Mouse (Mus musculus): ENCODE data around the gene Gm10073. TPM values are rescaled to one million over a fixed set of nuclear protein-coding genes. Genes with fewer than 3 reads are reported as not detected.

Gene Gm10073
- total and polyA plus RNA-seq, 3 experiments: 21.6 to 224 (median 117) TPM

DNA sequence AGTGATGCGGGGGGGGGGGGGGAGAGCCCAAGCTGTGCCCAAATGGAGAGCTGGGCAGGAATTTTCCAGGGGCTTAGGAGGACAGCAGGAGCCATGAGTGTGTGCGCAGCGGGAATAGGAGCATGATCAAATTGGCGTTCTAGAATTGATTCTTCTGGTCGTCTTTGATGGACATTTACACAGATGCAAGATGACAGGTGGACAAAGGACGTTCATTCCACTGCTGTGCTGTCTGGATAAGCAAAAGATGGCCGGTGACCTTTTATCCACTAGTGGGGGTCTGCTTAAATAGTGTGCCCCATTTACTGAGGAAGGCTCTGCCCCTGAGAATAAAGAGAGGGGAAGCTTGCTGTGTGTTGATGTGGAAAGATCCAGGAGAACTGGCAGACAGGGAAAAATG lies 4.3 kb downstream of the Gm10073 start:
- dilution Hi-C loops (cut with MboI; ENCODE audit: extremely low pct_ligation_motif_present, extremely low pct_unique_long_range_greater_than_20kb, low sequenced_read_pairs) (no loop called here), in situ Hi-C loops (cut with MboI; ENCODE audit: low pct_ligation_motif_present, low pct_unique_long_range_greater_than_20kb, low sequenced_read_pairs) (no loop called here)
- no peak for DNase-seq (ENCODE audit: extremely low read depth)
- Histone ChIP-seq H3K79me2 (replicated peaks; ENCODE audit: control insufficient read depth, extremely low read depth, insufficient read depth, poor library complexity, severe bottlenecking) (no peaks in the 10 kb centered on the region), H3K36me3 (replicated peaks in 1 of 2; ENCODE audit: control insufficient read depth in 1 of 2, insufficient read depth in 1 of 2, low read length in 1 of 2) (no peaks in the 10 kb centered on the region), H3K27ac (ENCODE audit: insufficient read depth, low read depth) (no peak overlapping the region), H3K4me2 (ENCODE audit: insufficient read depth, low read depth, poor library complexity, severe bottlenecking) (no peak overlapping the region), H3K4me1 (ENCODE audit: control insufficient read depth in 1 of 2, insufficient read depth in 2 of 2) (peaks cover 4 to 21% of the 10 kb centered on the region in 2 experiments; a peak in 2 of 4 replicates), H3K9ac (ENCODE audit: insufficient read depth, low read depth) (no peak overlapping the region), H3K27me3 (replicated peaks) (peaks cover 1% of the 10 kb centered on the region), H3K4me3 (replicated peaks in 1 of 3; ENCODE audit: low read depth in 2 of 3, low read length in 2 of 3, poor library complexity in 1 of 3) (no peak overlapping the region), H3K9me3 (replicated peaks; ENCODE audit: low read length) (no peaks in the 10 kb centered on the region)
- TF ChIP-seq POLR2AphosphoS2 (IDR thresholded peaks at IDR 0.05; ENCODE audit: low read depth, low read length): no peak
- TF ChIP-seq MAX (IDR thresholded peaks at IDR 0.05; ENCODE audit: low read length): no peak
- TF ChIP-seq CTCF (conservative IDR thresholded peaks at IDR 0.05 in 1 of 2, IDR thresholded peaks at IDR 0.05 in 1 of 2; ENCODE audit: low read depth in 2 of 2, low read length in 2 of 2): no peak
- no peak for TF ChIP-seq MAFK (IDR thresholded peaks at IDR 0.05; ENCODE audit: insufficient replicate concordance, low read length)
- TF ChIP-seq SMC3 (IDR thresholded peaks at IDR 0.05; ENCODE audit: low read depth, low read length): no peak
- no peak for TF ChIP-seq MAZ (IDR thresholded peaks at IDR 0.05; ENCODE audit: low read depth, low read length)
- no peak for TF ChIP-seq RCOR1 (conservative IDR thresholded peaks at IDR 0.05; ENCODE audit: low read depth, low read length)
- no peak for TF ChIP-seq ELF1 (IDR thresholded peaks at IDR 0.05; ENCODE audit: low read depth, low read length)

DNA sequence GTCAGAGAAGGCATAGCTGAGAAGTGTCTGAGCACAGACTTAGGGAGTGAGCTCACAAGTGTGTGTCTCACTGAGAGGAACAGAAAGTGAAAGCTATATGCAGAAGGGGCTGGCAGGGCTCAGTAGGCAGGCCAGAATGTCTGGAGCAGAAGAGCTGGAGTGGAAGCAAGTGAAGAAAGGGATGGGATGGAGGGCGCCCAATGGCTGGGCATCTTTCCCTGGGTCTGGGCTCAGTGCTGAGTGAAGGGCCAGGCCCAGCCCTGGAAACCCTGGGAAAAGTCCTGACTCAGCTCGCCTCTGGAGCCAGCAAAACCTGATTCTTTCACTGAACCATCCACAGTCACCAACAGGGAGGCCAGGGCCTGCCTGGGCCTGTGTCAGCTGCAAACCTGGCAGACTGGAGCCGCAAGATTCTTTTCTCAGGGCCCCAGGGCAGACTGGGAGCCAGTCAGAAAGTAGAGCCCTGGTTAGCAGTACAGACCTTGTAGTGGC lies 9.5 kb downstream of the Gm10073 start:
- peaks cover 13 to 55% of the 10 kb centered on the region in 2 experiments for H3K4me1 ChIP-seq (ENCODE audit: control insufficient read depth in 1 of 2, insufficient read depth in 2 of 2)
- no peaks in the 10 kb centered on the region for H3K36me3 ChIP-seq (replicated peaks in 1 of 2; ENCODE audit: control insufficient read depth in 1 of 2, insufficient read depth in 1 of 2, low read length in 1 of 2)
- in situ Hi-C loops (cut with MboI; ENCODE audit: low pct_ligation_motif_present, low pct_unique_long_range_greater_than_20kb, low sequenced_read_pairs) (loop anchor here (5.0 kb wide), 1 partner anchor 79 kb away; no protein-coding TSS in a partner anchor), dilution Hi-C loops (cut with MboI; ENCODE audit: extremely low pct_ligation_motif_present, extremely low pct_unique_long_range_greater_than_20kb, low sequenced_read_pairs) (no loop called here)
- no peaks in the 10 kb centered on the region for H3K9me3 ChIP-seq (replicated peaks; ENCODE audit: low read length)
- H3K4me2 ChIP-seq (ENCODE audit: insufficient read depth, low read depth, poor library complexity, severe bottlenecking): peak overlapping the region; percentile 62
- H3K9ac ChIP-seq (ENCODE audit: insufficient read depth, low read depth): peak overlapping the region; percentile 54
- H3K27me3 ChIP-seq (replicated peaks): no peaks in the 10 kb centered on the region
- H3K79me2 ChIP-seq (replicated peaks; ENCODE audit: control insufficient read depth, extremely low read depth, insufficient read depth, poor library complexity, severe bottlenecking): no peaks in the 10 kb centered on the region
- DNase-seq (ENCODE audit: extremely low read depth): peak; percentile 69
- peak overlapping the region; percentile 74 for H3K27ac ChIP-seq (ENCODE audit: insufficient read depth, low read depth)
- TF ChIP-seq ZMIZ1 (IDR thresholded peaks at IDR 0.05; ENCODE audit: low read depth, low read length): no peak
- peak; percentile 87; the same call in 1 of the 2 replicates for TF ChIP-seq CHD1 (IDR thresholded peaks at IDR 0.05; ENCODE audit: low read depth, low read length)
- TF ChIP-seq BHLHE40 (IDR thresholded peaks at IDR 0.05; ENCODE audit: low read depth, low read length): 0 out of 2 replicates have a peak, but pooled peaks have one; percentile 5
- peak; percentile 82 for TF ChIP-seq IRF4 (IDR thresholded peaks at IDR 0.05; ENCODE audit: low read depth, low read length)
- peak; percentile 25; the same call in 1 of the 2 replicates for TF ChIP-seq TCF12 (IDR thresholded peaks at IDR 0.05; ENCODE audit: low read depth, low read length)
- peak; percentile 59 for TF ChIP-seq EP300 (IDR thresholded peaks at IDR 0.05; ENCODE audit: low read length)
- peak; percentile 12; the same call in 1 of the 2 replicates for TF ChIP-seq HCFC1 (IDR thresholded peaks at IDR 0.05; ENCODE audit: low read depth, low read length)
- no peak for TF ChIP-seq UBTF (IDR thresholded peaks at IDR 0.05; ENCODE audit: low read depth, low read length)
- no peak for TF ChIP-seq USF1 (IDR thresholded peaks at IDR 0.05; ENCODE audit: low read depth, low read length)
- TF ChIP-seq TBP (conservative IDR thresholded peaks at IDR 0.05; ENCODE audit: low read depth, low read length): 0 out of 2 replicates have a peak, but pooled peaks have one; percentile 24
- 0 out of 2 replicates have a peak, but pooled peaks have one; percentile 16 for TF ChIP-seq CHD2 (IDR thresholded peaks at IDR 0.05; ENCODE audit: low read length)
- TF ChIP-seq ETS1 (conservative IDR thresholded peaks at IDR 0.05; ENCODE audit: low read depth, low read length): peak; percentile 58; the same call in 1 of the 2 replicates
- TF ChIP-seq ZC3H11A (IDR thresholded peaks at IDR 0.05; ENCODE audit: low read depth, low read length): no peak
- TF ChIP-seq POLR2A (IDR thresholded peaks at IDR 0.05; ENCODE audit: low read depth, low read length): peak; percentile 31; the same call in 1 of the 2 replicates
- TF ChIP-seq MAZ (IDR thresholded peaks at IDR 0.05; ENCODE audit: low read depth, low read length): 0 out of 2 replicates have a peak, but pooled peaks have one; percentile 40
- peak; percentile 7; the same call in 1 of the 2 replicates for TF ChIP-seq MAFK (IDR thresholded peaks at IDR 0.05; ENCODE audit: insufficient replicate concordance, low read length)
- TF ChIP-seq SIN3A (IDR thresholded peaks at IDR 0.05; ENCODE audit: low read length): no peak
- no peak for TF ChIP-seq MYC (IDR thresholded peaks at IDR 0.05; ENCODE audit: low read depth, low read length)
- H3K4me3 ChIP-seq (replicated peaks in 1 of 3; ENCODE audit: low read depth in 2 of 3, low read length in 2 of 3, poor library complexity in 1 of 3): no peak overlapping the region
